Mouse (Mus musculus): ENCODE measurements at regions not wholly inside any gene's neighbourhood (a gene's known extent, or its start where the extent isn't known, plus 50 kb on each side); places are given as distances from the start of the nearest gene placed in this dataset.

GRCm38 (mm10) chr8:104049181-104049580 is 52.2 kb upstream of the Cdh5 start:
- TF ChIP-seq MAX (IDR thresholded peaks at IDR 0.05; ENCODE audit: low read depth): no peak
- no peak for TF ChIP-seq MYOD1 (IDR thresholded peaks at IDR 0.05; ENCODE audit: control insufficient read depth in 1 of 3, insufficient read length in 2 of 3, low read depth in 2 of 3)
- TF ChIP-seq E2F4 (IDR thresholded peaks at IDR 0.05; ENCODE audit: insufficient read depth): no peak

Measured in myocyte (in vitro differentiated cells).